Mouse (Mus musculus): ENCODE data around the gene Ube2g2.

Ube2g2 gene

DNA sequence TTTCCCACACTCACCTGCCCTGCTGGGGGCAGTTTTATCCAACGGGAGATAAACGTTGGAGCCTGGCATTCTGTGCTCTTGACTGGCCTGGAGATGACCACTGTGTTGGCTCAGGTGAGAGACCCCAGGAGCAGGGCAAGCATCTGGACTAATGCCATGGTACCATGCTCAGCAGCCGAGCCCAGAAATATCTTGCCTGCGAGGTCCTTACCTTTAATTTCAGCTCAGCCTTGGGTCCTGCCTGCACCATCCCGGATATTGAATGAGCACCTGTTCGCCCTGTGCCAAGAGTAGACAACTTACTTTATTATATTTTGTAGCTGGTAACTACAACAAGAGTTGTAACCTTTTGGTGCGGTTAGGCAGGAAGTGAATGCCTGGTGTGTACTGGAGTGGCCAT lies 15.2 kb upstream of the Ube2g2 start:
- no peak for DNase-seq (ENCODE audit: low read depth)

DNA sequence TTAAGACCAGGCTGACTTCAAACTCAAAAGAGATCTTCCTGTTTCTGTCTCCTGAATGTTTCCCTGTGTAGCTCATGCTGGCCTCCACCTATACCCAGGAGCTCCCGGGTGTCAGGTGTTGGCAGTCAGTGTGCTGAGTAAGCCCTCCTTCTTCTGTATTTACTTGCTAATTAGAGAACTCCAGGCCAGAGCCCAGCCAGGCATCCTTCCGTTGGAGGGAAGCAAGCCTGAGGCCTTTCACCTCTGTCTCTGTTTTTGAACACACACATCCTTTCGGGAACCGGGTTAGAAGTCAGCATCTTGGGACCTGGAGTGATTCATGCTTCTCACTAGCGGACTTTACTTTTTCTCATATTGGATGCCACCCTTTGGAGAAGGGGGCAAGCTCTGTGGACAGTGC lies 14.6 kb upstream of the Ube2g2 start:
- DNase-seq (ENCODE audit: low read depth), result no peak

GRCm38 (mm10) chr10:77608589-77608988 lies 13.5 kb upstream of the Ube2g2 start:
- no peak for DNase-seq (ENCODE audit: low read depth)

- no peak for DNase-seq (ENCODE audit: low read depth)
These were observed 11.7 kb upstream of the Ube2g2 start for GRCm38 (mm10) chr10:77610221-77610961.

- DNase-seq (ENCODE audit: low read depth), result no peak
These were observed 8.7 kb upstream of the Ube2g2 start for GRCm38 (mm10) chr10:77613409-77613808.

- no peak for DNase-seq (ENCODE audit: low read depth)
These were observed 6.4 kb upstream of the Ube2g2 start for GRCm38 (mm10) chr10:77615647-77616046.

DNA sequence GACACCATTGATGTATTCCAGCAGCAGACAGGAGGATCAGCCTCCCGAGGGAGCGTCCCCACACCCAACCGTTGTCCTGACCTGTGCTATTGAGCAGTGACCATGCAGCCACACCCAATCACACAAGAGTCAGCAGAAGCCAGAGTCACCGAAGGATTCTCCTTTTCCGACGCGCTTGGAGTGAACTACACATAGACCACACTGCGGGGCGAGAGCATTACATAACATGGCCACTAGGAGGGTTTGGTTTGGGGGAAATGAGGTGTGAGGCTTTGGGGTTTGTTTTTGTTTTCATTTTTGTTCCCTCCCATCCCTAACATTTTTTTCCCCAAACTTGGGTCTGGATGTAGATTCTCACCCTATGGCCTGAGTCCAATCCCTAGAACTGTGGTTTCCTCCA lies 5.9 kb upstream of the Ube2g2 start:
- DNase-seq (ENCODE audit: low read depth), result no peak

DNA sequence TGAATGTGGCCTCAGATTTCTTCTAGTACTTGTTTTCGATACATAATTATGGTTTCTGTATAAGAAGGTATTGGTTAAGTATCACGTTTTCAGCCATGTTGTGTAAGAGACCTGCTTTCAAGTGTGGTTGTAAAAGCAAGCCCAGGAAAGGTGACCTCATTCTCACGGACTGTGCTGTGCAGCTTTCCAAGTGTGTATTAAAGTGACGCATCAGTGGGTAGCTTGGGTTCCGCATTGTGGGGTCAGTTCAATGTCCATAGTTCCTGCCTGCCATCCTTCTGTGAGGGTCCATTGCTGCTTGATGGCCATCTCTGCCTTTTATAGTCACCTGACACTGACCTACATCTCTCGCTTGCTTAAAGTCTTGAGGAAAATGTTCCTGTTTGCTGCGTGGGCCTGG lies 5.1 kb upstream of the Ube2g2 start:
- no peak for DNase-seq (ENCODE audit: low read depth)

DNA sequence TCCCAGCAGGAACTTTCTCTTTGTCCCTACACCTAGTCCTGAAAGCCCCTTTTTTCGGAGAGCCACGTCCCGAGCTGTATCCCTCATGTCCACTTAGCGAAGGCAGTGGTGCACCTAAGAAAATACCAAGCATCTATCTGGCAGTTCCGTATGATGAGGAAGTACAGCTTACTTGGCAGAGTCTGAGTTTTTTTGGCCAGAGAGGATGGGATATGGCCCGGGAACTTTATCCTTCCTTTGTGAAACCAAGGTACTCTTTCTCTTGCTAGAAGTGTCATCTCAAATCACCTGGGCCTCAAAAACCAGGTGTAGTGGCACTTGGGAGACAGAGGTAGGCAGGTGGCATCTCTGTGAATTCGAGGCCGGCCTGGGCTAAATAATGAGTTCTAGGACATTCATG lies 529 bp upstream of the Ube2g2 start:
- no peak for DNase-seq (ENCODE audit: low read depth)

DNA sequence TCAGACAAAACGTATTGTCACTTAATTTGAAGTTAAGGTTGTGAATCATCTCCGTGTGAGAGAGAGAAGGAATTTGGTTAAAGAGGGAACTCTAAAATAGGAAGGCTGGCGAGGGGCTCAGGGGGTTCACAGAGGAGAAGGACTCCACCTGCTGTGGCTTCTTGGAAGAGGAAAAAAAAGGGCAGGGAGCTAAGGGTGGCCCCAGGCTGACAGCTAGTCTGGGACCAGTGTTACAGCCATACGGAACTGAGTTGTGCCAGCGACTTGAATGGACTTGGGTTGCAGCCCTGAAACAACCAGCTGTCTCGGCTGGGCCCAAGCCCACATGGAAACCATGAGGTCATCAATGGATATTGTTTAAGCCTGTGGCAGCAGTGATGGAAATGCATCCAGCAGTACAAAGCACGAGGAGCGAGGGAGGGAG lies 1.0 kb downstream of the Ube2g2 start:
- DNase-seq (ENCODE audit: low read depth), result peak; percentile 67

- DNase-seq (ENCODE audit: low read depth), result no peak
These were observed 1.7 kb downstream of the Ube2g2 start for GRCm38 (mm10) chr10:77623639-77624400.

DNA sequence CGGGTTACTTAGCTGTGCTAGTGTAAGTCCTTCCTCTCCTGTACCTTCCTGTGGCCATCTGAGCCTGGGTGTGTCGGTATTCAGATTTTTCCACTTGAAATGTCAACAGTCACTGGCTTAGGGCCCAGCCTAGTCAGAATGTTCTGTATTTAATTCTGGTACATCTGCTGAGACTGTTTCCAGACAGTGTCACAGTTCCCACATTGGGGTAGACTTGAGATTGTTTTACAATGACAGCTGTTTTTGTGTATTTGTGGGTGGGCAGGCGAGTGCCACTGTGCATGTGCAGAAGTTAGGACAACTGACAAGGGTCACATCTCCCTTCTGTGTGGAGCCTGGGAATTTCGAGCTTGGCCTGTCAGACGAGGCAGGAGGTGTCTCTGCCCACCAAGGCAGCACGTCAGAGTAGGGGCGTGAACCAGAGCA lies 2.5 kb downstream of the Ube2g2 start:
- DNase-seq (ENCODE audit: low read depth), result peak; percentile 63

GRCm38 (mm10) chr10:77626036-77626435 lies 4.0 kb downstream of the Ube2g2 start:
- DNase-seq (ENCODE audit: low read depth), result no peak

- DNase-seq (ENCODE audit: low read depth), result no peak
These were observed 4.5 kb downstream of the Ube2g2 start for GRCm38 (mm10) chr10:77626591-77626990.

GRCm38 (mm10) chr10:77627497-77627896 lies 5.4 kb downstream of the Ube2g2 start:
- DNase-seq (ENCODE audit: low read depth), result no peak

- no peak for DNase-seq (ENCODE audit: low read depth)
These were observed 7.1 kb downstream of the Ube2g2 start for GRCm38 (mm10) chr10:77629163-77629562.

DNA sequence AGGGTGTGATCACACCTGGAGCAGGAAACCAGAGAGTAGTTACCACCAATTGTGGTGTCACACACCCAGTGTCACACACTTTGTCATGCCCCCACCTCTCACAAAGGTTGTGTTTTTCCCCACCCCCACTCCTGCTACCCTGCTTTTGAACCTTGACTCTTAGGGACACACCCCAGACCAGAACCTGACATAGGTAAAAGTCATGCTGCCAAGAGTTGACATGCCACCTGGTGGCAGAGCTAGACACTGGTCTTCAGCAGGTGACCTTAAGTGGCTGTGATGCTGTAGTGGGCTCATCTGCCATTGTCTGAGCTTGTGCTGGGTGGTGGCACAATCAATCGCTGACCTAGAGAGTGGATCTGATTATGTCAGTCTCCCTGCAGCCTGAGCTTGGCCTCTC lies 7.9 kb downstream of the Ube2g2 start:
- no peak for DNase-seq (ENCODE audit: low read depth)

DNA sequence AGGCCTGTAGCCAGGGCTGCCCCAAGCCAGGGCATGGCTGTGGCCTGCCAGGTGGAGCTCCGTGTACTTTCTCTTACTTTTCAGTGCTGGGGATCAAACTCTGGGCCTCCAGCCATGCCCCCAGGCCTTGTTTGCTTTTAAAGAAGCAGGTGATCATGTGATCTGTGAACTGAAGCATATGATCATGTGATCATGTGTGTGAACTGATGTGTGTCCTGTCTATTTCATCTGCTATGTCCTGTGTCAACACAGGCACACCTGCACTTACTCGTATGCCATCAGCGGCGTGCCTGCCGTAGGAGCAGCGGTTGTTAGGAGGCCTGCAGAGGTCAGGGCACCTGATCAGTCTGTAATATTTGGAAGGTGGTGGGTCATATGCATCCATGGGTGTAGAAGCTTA lies 11.9 kb downstream of the Ube2g2 start:
- no peak for DNase-seq (ENCODE audit: low read depth)

DNA sequence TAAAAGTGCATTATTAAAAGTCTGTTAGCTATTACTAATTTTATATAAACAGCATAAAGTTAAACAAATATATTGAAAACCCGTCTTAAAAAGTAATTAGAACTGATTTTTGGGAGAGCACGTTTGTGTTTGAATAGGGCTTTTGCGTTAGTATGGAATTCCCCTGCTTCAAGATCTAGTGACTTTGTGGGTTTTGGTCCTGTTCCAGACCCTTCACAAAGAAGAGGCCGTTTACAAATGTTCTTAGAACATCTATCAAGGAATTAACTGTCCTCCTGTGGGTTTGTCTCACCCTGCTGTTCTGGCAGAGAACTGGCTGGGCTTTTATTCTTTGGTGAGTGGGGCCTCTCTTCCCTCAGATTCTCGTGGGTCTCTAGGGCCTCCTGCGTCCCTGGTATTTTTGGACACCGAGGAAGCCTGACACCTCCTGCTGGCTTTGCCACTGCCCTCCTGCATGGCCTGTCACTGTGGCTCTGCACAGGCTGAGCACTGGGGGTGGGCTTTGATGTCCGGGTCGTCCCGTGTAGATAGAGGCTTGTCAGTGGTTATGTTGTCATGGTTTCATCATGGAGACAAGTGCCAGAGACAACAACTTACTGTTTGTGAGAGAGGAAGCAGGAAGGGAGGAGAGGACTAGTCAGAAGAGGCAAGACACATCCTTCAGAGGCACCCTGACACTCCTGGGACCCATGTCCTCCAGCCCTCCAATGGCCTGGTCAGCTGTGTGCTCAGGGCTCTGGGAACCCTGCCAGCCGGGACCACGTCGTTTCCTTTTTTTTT lies 12.6 kb downstream of the Ube2g2 start:
- DNase-seq (ENCODE audit: low read depth), result no peak

GRCm38 (mm10) chr10:77636234-77636922 lies 14.3 kb downstream of the Ube2g2 start:
- no peak for DNase-seq (ENCODE audit: low read depth)

DNA sequence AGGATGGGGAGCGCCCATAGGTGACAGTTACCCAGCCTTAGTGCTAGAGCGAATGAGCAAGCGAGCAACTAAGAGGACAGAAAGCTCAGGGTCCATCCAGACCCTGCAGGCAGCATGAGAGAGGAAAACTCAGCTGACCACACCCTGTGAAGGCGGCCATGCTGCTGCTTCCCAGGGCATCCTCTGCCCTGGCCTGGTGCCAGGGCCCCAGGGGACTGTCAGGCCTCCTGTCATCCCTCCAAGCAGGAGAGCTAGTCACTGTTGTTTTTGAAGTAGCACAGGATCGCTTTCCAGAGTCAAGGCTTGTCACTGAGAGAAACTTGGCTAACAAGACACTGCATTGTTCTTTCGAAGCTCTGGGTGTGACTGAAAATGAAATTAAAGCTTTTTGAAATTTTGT lies 16.9 kb downstream of the Ube2g2 start:
- no peak for DNase-seq (ENCODE audit: low read depth)

DNA sequence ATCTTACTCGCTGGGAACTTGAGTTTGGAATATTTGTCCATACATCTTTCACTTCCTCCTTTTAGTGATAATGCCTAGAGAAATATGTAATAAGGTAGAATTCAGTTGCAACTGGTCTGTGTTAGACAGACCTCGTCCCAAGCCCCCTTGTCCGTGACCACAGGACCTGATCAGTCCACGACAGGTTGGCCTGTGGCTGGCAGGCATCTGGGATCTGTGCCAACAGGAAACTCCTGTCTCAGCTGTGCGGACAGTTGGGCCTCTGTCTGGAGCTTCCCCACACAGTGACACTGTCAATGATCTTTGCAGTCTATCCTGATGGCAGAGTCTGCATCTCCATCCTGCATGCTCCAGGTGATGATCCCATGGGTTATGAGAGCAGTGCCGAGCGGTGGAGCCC lies 21.1 kb downstream of the Ube2g2 start:
- no peak for DNase-seq (ENCODE audit: low read depth)
